Mouse (Mus musculus) liver, embryonic 11.5 days (tissue): ENCODE measurements around the gene Otub2. TPM values are rescaled to one million over a fixed set of nuclear protein-coding genes. Genes with fewer than 3 reads are reported as not detected.
"Not testable (repeated sequence)": the region's sequence is repeated elsewhere in the genome, so short reads cannot be mapped to it uniquely, and the experiment has no call there.

ENCODE experiments used
- ATAC-seq: fragments of 200-750 bp; cut with Nextera tagmentation; replicated peaks from 2 replicates; pipeline ENCODE4 v1.8.0; 2017; ENCODE audit warnings: moderate number of reproducible peaks, mild to moderate bottlenecking, moderate TSS enrichment, moderate library complexity; ENCODE audit not compliant: low FRiP score
- DNase-seq: peaks from one replicate; pipeline ENCODE4 v3.0.0-alpha.2; 2017; ENCODE audit warnings: low spot score
- H3K27ac ChIP-seq: fragments of 300-500 bp; sonication (generic); 2 replicates; pipeline ENCODE4 v1.5.1; 2014; ENCODE audit warnings: mild to moderate bottlenecking, low read depth, low read length, control low read depth
- H3K27me3 ChIP-seq: fragments of 300-500 bp; sonication (generic); replicated peaks from 2 replicates; pipeline ENCODE4 v1.6.1; 2014; ENCODE audit warnings: low read length, mixed read lengths; ENCODE audit not compliant: control insufficient read depth, insufficient read depth
- H3K36me3 ChIP-seq: fragments of 300-500 bp; sonication (generic); 2 replicates; pipeline ENCODE4 v1.6.1; 2014; ENCODE audit warnings: mild to moderate bottlenecking, low read length, moderate library complexity, mixed read lengths; ENCODE audit not compliant: control insufficient read depth, insufficient read depth
- H3K4me1 ChIP-seq: fragments of 300-500 bp; sonication (generic); replicated peaks from 2 replicates; pipeline ENCODE4 v1.6.1; 2014; ENCODE audit warnings: low read length, mixed read lengths; ENCODE audit not compliant: control insufficient read depth, insufficient read depth
- H3K4me2 ChIP-seq: fragments of 300-500 bp; sonication (generic); 2 replicates; pipeline ENCODE4 v1.6.1; 2014; ENCODE audit warnings: mild to moderate bottlenecking, control low read depth, moderate library complexity
- H3K4me3 ChIP-seq: fragments of 300-500 bp; sonication (generic); 2 replicates; pipeline ENCODE4 v1.5.1; 2014; ENCODE audit warnings: low read depth, low read length, control low read depth
- H3K9ac ChIP-seq: fragments of 300-500 bp; sonication (generic); 2 replicates; pipeline ENCODE4 v1.6.1; 2014; ENCODE audit warnings: low read depth, low read length, control low read depth
- H3K9me3 ChIP-seq: fragments of 300-500 bp; sonication (generic); 2 replicates; pipeline ENCODE4 v1.6.1; 2016; ENCODE audit warnings: low read length, inconsistent platforms, mixed read lengths; ENCODE audit not compliant: control insufficient read depth
- WGBS: fragments of 180-500 bp; shearing (Covaris S2); extraction: QIAGEN DNeasy Blood & Tissue Kit; methylation state at CpG from one replicate; pipeline ENCODE4 v1.1.7; 2014; 5-methylcytosine and 5-hydroxymethylcytosine counted together
- polyA plus RNA-seq: library from polyadenylated mRNA; unstranded; fragments of >200 nt; fragmentation: Nextera tagmentation; extraction: Ambion mirVana; gene quantifications from 2 replicates; pipeline ENCODE4 v1.2.1, GENCODE M21; 2014

The Otub2 gene
- polyA plus RNA-seq, 1 experiment from 2014 or later: 15.9 TPM

GRCm38 (mm10) chr12:103443524-103443923 lies 55.0 kb downstream of the Otub2 start, which contains the start of gene Ifi27l2a:
Gene Ifi27l2a (minus strand): TSS chr12:103443680.
- H3K9ac ChIP-seq: no peak within 1 kb of the TSS
- no peak for ATAC-seq
- no peak within 1 kb of the TSS for H3K4me2 ChIP-seq
- no peaks in the 10 kb centered on the region for H3K27me3 ChIP-seq
- no peak for DNase-seq
- no peaks in the 10 kb centered on the region for H3K9me3 ChIP-seq
- no peaks in the 10 kb centered on the region for H3K4me1 ChIP-seq
- 45% methylated on average over 3 of the region's 3 CpGs for WGBS
- no peak within 1 kb of the TSS for H3K27ac ChIP-seq
- H3K36me3 ChIP-seq: no peaks in the 10 kb centered on the region
- no peak within 1 kb of the TSS for H3K4me3 ChIP-seq

DNA sequence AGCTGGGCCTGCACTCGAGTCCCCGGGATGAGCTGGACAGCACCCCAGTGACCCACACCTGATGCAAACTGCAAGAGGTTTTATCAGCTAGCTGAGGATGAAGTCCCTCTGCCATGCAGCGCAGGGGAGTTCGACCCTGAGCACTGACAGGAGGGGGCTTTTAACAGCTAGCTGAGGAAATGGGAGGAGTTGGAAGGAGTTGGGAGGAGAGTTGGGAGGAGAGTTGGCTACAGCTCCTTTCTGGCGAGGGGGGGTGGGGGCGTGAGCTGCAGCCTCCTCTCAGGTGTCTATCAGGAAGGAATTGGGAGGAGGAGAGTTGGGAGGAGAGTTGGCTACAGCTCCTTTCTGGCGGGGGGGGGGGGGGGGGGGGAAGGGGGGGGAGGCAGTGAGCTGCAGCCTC lies 55.8 kb downstream of the Otub2 start:
- not testable (repeated sequence) for DNase-seq

GRCm38 (mm10) chr12:103445060-103445459 lies 56.6 kb downstream of the Otub2 start:
- H3K4me1 ChIP-seq: no peaks in the 10 kb centered on the region
- H3K4me3 ChIP-seq: no peak overlapping the region
- no peak for DNase-seq
- no peaks in the 10 kb centered on the region for H3K27me3 ChIP-seq
- no peak overlapping the region for H3K9ac ChIP-seq
- WGBS: 83% methylated on average over 3 of the region's 3 CpGs
- ATAC-seq: no peak
- H3K36me3 ChIP-seq: no peaks in the 10 kb centered on the region
- no peaks in the 10 kb centered on the region for H3K9me3 ChIP-seq
- no peak overlapping the region for H3K27ac ChIP-seq
- H3K4me2 ChIP-seq: no peak overlapping the region

More for the DNA sequence above, 55.8 kb downstream of the Otub2 start:
- not testable (repeated sequence) for H3K4me1 ChIP-seq, H3K27ac ChIP-seq, H3K4me2 ChIP-seq, ATAC-seq, H3K4me3 ChIP-seq, H3K36me3 ChIP-seq, H3K9me3 ChIP-seq, H3K9ac ChIP-seq, H3K27me3 ChIP-seq
- 25% methylated on average over 6 of the region's 7 CpGs for WGBS

DNA sequence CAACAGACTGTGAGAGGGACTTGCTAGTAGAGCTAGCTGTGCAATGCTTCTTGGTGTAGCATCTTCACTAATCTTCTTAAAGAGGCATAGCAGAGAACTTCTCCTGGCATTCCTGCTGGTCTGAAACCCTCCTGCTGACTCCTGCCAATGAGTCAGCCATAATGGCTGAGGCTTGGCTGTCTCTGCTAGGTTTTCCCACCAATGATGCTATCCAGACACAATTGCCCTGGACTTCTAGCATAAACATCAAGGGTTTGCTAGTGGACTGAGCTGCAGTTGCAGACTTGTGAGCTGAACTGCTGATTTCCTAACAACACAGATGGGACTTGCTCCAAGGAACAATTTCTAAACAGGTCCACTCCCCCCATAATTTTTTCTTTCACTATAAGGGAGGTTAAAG lies 64.9 kb downstream of the Otub2 start:
- Histone ChIP-seq H3K9me3 (no peaks in the 10 kb centered on the region), H3K9ac (no peak overlapping the region), H3K4me3 (no peak overlapping the region), H3K27ac (no peak overlapping the region), H3K4me2 (no peak overlapping the region), H3K36me3 (no peaks in the 10 kb centered on the region), H3K4me1 (no peaks in the 10 kb centered on the region), H3K27me3 (no peaks in the 10 kb centered on the region)
- ATAC-seq: no peak
- no peak for DNase-seq

Other genes with a start within 250 kb of the Otub2 start
- gene Prima1, start 146.5 kb upstream of the Otub2 start, polyA plus RNA-seq: 0.32 TPM in 1 of 2 replicates, not detected in the other
- gene Fam181a, start 77.7 kb upstream of the Otub2 start, polyA plus RNA-seq: not detected in 2 replicates
- 1.2 and 2.8 TPM in 2 replicates for gene Asb2, start 32.7 kb upstream of the Otub2 start, polyA plus RNA-seq
- 0.25 and 0.80 TPM in 2 replicates for gene 9330161L09Rik, start 19.1 kb downstream of the Otub2 start, polyA plus RNA-seq
- 94.0 and 97.0 TPM in 2 replicates for gene Ddx24, start 37.1 kb downstream of the Otub2 start, polyA plus RNA-seq
- gene Ifi27, start 45.5 kb downstream of the Otub2 start, polyA plus RNA-seq: 6.6 and 6.8 TPM in 2 replicates
- 1.2 and 1.5 TPM in 2 replicates for gene Ifi27l2a, start 55.0 kb downstream of the Otub2 start, polyA plus RNA-seq
- not detected in 2 replicates for gene Ifi27l2b, start 68.5 kb downstream of the Otub2 start, polyA plus RNA-seq
- gene Ppp4r4, start 143.6 kb downstream of the Otub2 start, polyA plus RNA-seq: 3.2 and 3.3 TPM in 2 replicates
- gene Serpina10, start 242.8 kb downstream of the Otub2 start, polyA plus RNA-seq: 21.2 and 21.8 TPM in 2 replicates